Mouse (Mus musculus): ENCODE data around the gene Creg2. TPM values are rescaled to one million over a fixed set of nuclear protein-coding genes. Genes with fewer than 3 reads are reported as not detected.
"Not testable (repeated sequence)": the region's sequence is repeated elsewhere in the genome, so short reads cannot be mapped to it uniquely, and the experiment has no call there.

Gene Creg2
- polyA plus RNA-seq, 1 experiment from 2014 or later = 0.96 TPM

DNA sequence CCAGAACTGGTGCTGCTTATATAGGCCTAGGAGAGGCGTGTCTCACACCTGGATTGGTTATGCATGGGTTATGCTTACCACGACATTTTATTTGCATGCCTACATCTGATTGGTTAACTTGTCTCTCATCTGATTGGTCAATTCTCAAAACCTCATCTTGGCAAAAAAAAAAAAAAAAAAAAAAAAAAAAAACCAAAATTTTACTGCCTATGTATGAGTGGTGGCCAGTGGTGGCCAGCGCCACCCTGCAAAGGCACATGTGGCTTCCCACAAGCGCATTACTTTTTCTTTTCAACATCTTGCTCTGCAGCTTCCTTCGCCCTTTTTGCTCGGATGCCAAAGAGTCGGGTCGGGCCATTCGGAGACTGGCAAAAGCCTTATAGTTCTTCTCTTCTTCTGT, 54.1 kb downstream of the Creg2 start:
- H3K4me1 ChIP-seq (replicated peaks; ENCODE audit: control insufficient read depth, insufficient read depth, low read length); H3K36me3 ChIP-seq (ENCODE audit: control insufficient read depth, insufficient read depth, low read length); H3K27ac ChIP-seq (ENCODE audit: low read depth, low read length); H3K4me3 ChIP-seq (ENCODE audit: low read depth, low read length); H3K27me3 ChIP-seq (ENCODE audit: control insufficient read depth, insufficient read depth, low read length); H3K4me2 ChIP-seq (replicated peaks; ENCODE audit: low read depth, low read length); H3K9me3 ChIP-seq (ENCODE audit: control insufficient read depth, low read length); DNase-seq (ENCODE audit: low spot score); H3K9ac ChIP-seq (ENCODE audit: low read depth, low read length); ATAC-seq (ENCODE audit: low FRiP score): not testable (repeated sequence)
- 94% methylated on average over 9 of the region's 9 CpGs for WGBS

DNA sequence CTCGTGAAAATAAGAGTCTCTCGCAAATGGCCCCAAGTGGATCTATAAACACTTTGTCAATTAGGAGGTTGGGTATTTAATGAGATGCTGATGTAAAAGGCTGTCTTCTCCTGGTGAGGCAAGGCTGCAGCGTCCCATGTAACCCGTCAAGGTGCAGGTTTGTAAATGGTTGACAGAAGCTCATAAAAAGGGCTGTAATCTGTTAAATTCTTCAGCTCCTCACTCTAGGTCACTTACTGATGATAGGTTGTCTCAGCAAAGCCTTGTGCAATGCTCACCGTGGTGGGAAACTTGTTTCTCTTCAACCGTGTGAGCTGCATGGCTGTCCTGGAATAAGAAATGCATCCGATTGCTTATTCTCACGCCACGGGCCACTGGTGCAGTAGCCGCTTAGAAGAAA, 57.4 kb downstream of the Creg2 start:
- H3K27me3 ChIP-seq (ENCODE audit: control insufficient read depth, insufficient read depth, low read length) = no peaks in the 10 kb centered on the region
- no peak for ATAC-seq (ENCODE audit: low FRiP score)
- H3K4me2 ChIP-seq (replicated peaks; ENCODE audit: low read depth, low read length) = no peak overlapping the region
- H3K4me3 ChIP-seq (ENCODE audit: low read depth, low read length) = no peak overlapping the region
- no peak overlapping the region for H3K9ac ChIP-seq (ENCODE audit: low read depth, low read length)
- H3K27ac ChIP-seq (ENCODE audit: low read depth, low read length) = no peak overlapping the region
- H3K9me3 ChIP-seq (ENCODE audit: control insufficient read depth, low read length) = no peaks in the 10 kb centered on the region
- no peaks in the 10 kb centered on the region for H3K36me3 ChIP-seq (ENCODE audit: control insufficient read depth, insufficient read depth, low read length)
- no peaks in the 10 kb centered on the region for H3K4me1 ChIP-seq (replicated peaks; ENCODE audit: control insufficient read depth, insufficient read depth, low read length)
- WGBS = 88% methylated on average over 10 of the region's 10 CpGs
- no peak for DNase-seq (ENCODE audit: low spot score)

DNA sequence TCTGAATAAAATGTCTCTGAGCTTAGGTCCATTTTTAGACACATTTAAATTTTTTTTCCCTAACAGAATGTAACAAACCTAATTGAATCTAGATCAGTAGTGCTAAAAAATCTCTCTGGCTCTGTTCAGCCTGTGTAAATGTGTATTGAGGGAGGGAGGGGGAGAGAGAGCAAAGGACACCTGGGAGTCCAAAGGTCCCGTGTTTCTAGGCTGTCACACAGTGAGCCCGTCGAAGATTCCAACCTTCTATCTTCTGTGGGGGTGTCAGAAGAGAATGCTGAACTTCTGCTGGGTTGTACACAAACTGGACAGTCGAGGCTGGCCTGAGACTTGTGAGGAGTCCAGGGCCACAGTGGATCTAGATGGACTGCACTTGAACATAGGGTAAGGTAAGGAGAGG, 59.2 kb downstream of the Creg2 start:
- WGBS = 81% methylated on average over 4 of the region's 4 CpGs
- no peak overlapping the region for H3K27ac ChIP-seq (ENCODE audit: low read depth, low read length)

DNA sequence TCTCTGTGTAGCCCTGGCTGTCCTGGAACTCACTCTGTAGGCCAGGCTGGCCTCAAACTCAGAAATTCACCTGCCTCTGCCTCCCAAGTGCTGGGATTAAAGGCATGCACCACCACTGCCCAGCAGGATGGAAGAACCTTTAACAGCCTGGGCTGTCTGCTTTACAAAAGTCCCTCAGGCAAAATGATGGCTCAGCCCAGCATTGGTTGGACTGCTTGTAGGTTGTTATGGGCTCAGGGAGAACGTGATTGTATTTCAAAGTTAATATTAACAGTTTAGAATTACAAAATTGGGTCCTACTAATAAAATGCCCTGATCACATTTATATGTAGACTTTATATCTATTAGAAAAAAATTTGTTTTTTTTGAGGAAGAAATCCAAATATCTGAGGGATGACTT, 59.7 kb downstream of the Creg2 start:
- H3K27me3 ChIP-seq (ENCODE audit: control insufficient read depth, insufficient read depth, low read length); H3K9ac ChIP-seq (ENCODE audit: low read depth, low read length); H3K9me3 ChIP-seq (ENCODE audit: control insufficient read depth, low read length); ATAC-seq (ENCODE audit: low FRiP score); H3K36me3 ChIP-seq (ENCODE audit: control insufficient read depth, insufficient read depth, low read length); H3K4me1 ChIP-seq (replicated peaks; ENCODE audit: control insufficient read depth, insufficient read depth, low read length); H3K27ac ChIP-seq (ENCODE audit: low read depth, low read length); H3K4me2 ChIP-seq (replicated peaks; ENCODE audit: low read depth, low read length); H3K4me3 ChIP-seq (ENCODE audit: low read depth, low read length); DNase-seq (ENCODE audit: low spot score): not testable (repeated sequence)
- 75% methylated on average over 1 of the region's 1 CpGs for WGBS

More for the DNA sequence above, 59.2 kb downstream of the Creg2 start:
- H3K9me3 ChIP-seq (ENCODE audit: control insufficient read depth, low read length) = no peaks in the 10 kb centered on the region
- no peak overlapping the region for H3K9ac ChIP-seq (ENCODE audit: low read depth, low read length)
- no peaks in the 10 kb centered on the region for H3K36me3 ChIP-seq (ENCODE audit: control insufficient read depth, insufficient read depth, low read length)
- no peak for DNase-seq (ENCODE audit: low spot score)
- H3K4me1 ChIP-seq (replicated peaks; ENCODE audit: control insufficient read depth, insufficient read depth, low read length) = no peaks in the 10 kb centered on the region
- ATAC-seq (ENCODE audit: low FRiP score) = no peak
- H3K27me3 ChIP-seq (ENCODE audit: control insufficient read depth, insufficient read depth, low read length) = no peaks in the 10 kb centered on the region
- no peak overlapping the region for H3K4me3 ChIP-seq (ENCODE audit: low read depth, low read length)
- H3K4me2 ChIP-seq (replicated peaks; ENCODE audit: low read depth, low read length) = no peak overlapping the region

DNA sequence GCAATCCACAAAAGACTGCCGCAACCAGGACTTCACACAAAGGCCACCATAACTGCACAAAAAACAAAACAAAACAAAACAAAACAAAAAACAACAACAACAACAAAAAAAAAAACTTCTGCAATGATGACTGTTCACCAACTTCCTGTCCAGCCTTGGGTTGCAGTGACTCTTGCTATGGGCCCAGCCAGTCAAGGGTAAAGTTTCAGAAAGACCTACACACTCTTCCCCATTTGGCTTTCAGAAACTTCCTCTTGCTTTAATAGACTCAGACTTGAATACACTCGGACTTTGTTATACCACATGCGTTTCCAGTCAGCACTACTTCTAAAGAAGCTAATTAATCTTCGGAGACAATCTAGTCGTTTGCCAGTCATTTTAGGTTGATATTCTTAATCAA, 61.1 kb downstream of the Creg2 start:
- DNase-seq (ENCODE audit: low spot score) = no peak
- no peak overlapping the region for H3K9ac ChIP-seq (ENCODE audit: low read depth, low read length)
- H3K4me3 ChIP-seq (ENCODE audit: low read depth, low read length) = no peak overlapping the region
- H3K4me2 ChIP-seq (replicated peaks; ENCODE audit: low read depth, low read length) = no peak overlapping the region
- no peaks in the 10 kb centered on the region for H3K4me1 ChIP-seq (replicated peaks; ENCODE audit: control insufficient read depth, insufficient read depth, low read length)
- H3K27ac ChIP-seq (ENCODE audit: low read depth, low read length) = no peak overlapping the region
- no peak for ATAC-seq (ENCODE audit: low FRiP score)
- WGBS = 81% methylated on average over 5 of the region's 5 CpGs
- H3K36me3 ChIP-seq (ENCODE audit: control insufficient read depth, insufficient read depth, low read length) = no peaks in the 10 kb centered on the region
- H3K27me3 ChIP-seq (ENCODE audit: control insufficient read depth, insufficient read depth, low read length) = no peaks in the 10 kb centered on the region
- H3K9me3 ChIP-seq (ENCODE audit: control insufficient read depth, low read length) = no peaks in the 10 kb centered on the region

DNA sequence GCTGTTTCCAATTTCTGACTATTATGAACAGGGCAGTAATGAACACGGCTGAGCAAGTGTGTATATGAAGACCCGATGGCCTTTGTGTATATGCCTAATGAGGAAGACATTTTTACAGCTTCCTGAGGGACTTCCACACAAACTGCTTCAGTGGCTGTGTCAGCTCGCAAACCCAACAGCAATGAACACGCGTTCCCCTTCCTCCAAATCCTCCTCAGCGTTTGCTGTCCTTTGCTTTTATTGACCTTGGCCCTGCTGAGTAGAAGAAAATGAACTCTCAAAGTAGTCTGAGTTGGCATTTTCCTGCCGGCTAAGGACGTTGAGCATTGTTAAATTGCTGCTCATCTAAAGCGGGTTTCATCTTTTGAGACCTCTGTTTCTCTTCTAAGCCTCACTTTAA, 65.9 kb downstream of the Creg2 start:
- Histone ChIP-seq H3K4me3 (ENCODE audit: low read depth, low read length) (no peak overlapping the region), H3K4me2 (replicated peaks; ENCODE audit: low read depth, low read length) (no peak overlapping the region), H3K9me3 (ENCODE audit: control insufficient read depth, low read length) (no peaks in the 10 kb centered on the region), H3K36me3 (ENCODE audit: control insufficient read depth, insufficient read depth, low read length) (no peaks in the 10 kb centered on the region), H3K9ac (ENCODE audit: low read depth, low read length) (no peak overlapping the region), H3K27ac (ENCODE audit: low read depth, low read length) (no peak overlapping the region), H3K4me1 (replicated peaks; ENCODE audit: control insufficient read depth, insufficient read depth, low read length) (no peaks in the 10 kb centered on the region), H3K27me3 (ENCODE audit: control insufficient read depth, insufficient read depth, low read length) (no peaks in the 10 kb centered on the region)
- DNase-seq (ENCODE audit: low spot score) = no peak
- ATAC-seq (ENCODE audit: low FRiP score) = no peak
- 88% methylated on average over 9 of the region's 9 CpGs for WGBS

DNA sequence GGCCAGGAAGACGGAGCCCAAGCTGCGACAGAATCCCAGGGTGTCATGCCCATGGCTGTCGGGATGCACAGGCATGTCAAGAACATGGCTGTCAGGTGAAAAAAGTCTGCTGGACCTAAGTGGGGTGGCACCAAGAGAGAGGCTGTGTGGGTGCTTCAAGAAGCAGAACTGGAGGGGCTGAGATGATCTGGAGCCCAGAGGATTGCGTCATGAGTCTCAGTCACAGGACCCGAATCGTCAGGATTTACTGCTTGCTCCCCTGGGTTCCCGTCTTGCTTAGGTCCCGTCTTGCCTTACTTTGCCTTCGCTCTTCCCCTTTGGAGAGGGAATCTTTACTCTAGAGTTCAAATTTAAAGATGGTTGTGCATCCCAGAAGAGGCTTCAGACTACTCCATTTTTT, 68.1 kb downstream of the Creg2 start:
- no peaks in the 10 kb centered on the region for H3K27me3 ChIP-seq (ENCODE audit: control insufficient read depth, insufficient read depth, low read length)
- no peak overlapping the region for H3K27ac ChIP-seq (ENCODE audit: low read depth, low read length)
- H3K4me2 ChIP-seq (replicated peaks; ENCODE audit: low read depth, low read length) = no peak overlapping the region
- no peaks in the 10 kb centered on the region for H3K9me3 ChIP-seq (ENCODE audit: control insufficient read depth, low read length)
- no peak for ATAC-seq (ENCODE audit: low FRiP score)
- no peak overlapping the region for H3K9ac ChIP-seq (ENCODE audit: low read depth, low read length)
- WGBS = 90% methylated on average over 9 of the region's 9 CpGs
- no peaks in the 10 kb centered on the region for H3K36me3 ChIP-seq (ENCODE audit: control insufficient read depth, insufficient read depth, low read length)
- no peak for DNase-seq (ENCODE audit: low spot score)
- no peak overlapping the region for H3K4me3 ChIP-seq (ENCODE audit: low read depth, low read length)
- no peaks in the 10 kb centered on the region for H3K4me1 ChIP-seq (replicated peaks; ENCODE audit: control insufficient read depth, insufficient read depth, low read length)

DNA sequence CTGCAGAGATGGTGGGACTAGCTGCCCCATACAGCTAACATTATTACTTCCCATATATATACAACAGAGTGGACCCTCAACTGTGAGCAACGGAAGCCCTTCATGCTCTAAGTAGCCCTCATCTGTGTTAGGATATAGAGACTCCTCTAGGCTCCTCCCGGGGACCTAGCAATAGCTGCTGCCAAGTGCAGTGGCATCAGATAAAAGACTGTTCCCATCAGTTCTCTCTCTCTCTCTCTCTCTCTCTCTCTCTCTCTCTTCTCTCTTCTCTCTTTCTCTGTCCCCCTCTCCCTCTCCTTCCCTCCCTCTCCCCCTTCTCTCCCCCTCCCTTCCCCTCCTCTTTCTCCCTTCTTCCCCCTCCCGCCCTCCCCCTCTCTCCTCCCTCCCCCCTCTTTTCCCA, 70.1 kb downstream of the Creg2 start:
- Histone ChIP-seq H3K9me3 (ENCODE audit: control insufficient read depth, low read length) (no peaks in the 10 kb centered on the region), H3K27ac (ENCODE audit: low read depth, low read length) (no peak overlapping the region), H3K4me2 (replicated peaks; ENCODE audit: low read depth, low read length) (no peak overlapping the region), H3K4me1 (replicated peaks; ENCODE audit: control insufficient read depth, insufficient read depth, low read length) (no peaks in the 10 kb centered on the region), H3K36me3 (ENCODE audit: control insufficient read depth, insufficient read depth, low read length) (no peaks in the 10 kb centered on the region), H3K9ac (ENCODE audit: low read depth, low read length) (no peak overlapping the region), H3K4me3 (ENCODE audit: low read depth, low read length) (no peak overlapping the region), H3K27me3 (ENCODE audit: control insufficient read depth, insufficient read depth, low read length) (no peaks in the 10 kb centered on the region)
- DNase-seq (ENCODE audit: low spot score) (no peak), ATAC-seq (ENCODE audit: low FRiP score) (no peak)
- whole genome bisulfite sequencing = 78% methylated on average over 2 of the region's 3 CpGs

DNA sequence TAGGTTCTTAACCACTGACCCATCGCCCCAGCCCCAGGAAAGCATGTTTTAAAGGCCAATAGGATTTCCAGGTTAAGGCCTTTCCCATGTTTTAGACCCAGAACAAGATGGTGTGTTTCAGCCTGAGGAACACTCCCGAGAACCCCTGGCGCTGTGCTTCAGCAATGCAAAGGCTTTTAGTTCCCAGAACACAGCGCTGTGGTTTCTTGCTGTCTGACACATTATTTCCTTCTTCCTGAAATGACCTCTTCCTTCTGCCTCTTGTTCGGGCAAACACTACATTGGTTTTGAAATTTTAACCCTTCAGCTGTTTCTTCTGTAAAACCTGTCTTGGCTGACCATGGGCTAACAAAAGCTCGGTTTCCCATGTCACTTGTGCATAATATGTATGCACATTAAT, 72.1 kb downstream of the Creg2 start:
- no peaks in the 10 kb centered on the region for H3K27me3 ChIP-seq (ENCODE audit: control insufficient read depth, insufficient read depth, low read length)
- H3K27ac ChIP-seq (ENCODE audit: low read depth, low read length) = no peak overlapping the region
- H3K9me3 ChIP-seq (ENCODE audit: control insufficient read depth, low read length) = no peaks in the 10 kb centered on the region
- 0 out of 2 replicates have a peak, but pooled peaks cover 2% of the 10 kb centered on the region for H3K4me1 ChIP-seq (replicated peaks; ENCODE audit: control insufficient read depth, insufficient read depth, low read length)
- no peak overlapping the region for H3K9ac ChIP-seq (ENCODE audit: low read depth, low read length)
- H3K36me3 ChIP-seq (ENCODE audit: control insufficient read depth, insufficient read depth, low read length) = no peaks in the 10 kb centered on the region
- WGBS = 81% methylated on average over 6 of the region's 6 CpGs
- ATAC-seq (ENCODE audit: low FRiP score) (no peak), DNase-seq (ENCODE audit: low spot score) (no peak)
- no peak overlapping the region for H3K4me2 ChIP-seq (replicated peaks; ENCODE audit: low read depth, low read length)
- no peak overlapping the region for H3K4me3 ChIP-seq (ENCODE audit: low read depth, low read length)
